Mouse (Mus musculus) forebrain, embryonic 15.5 days (tissue): ENCODE results near the gene Adamts9. TPM values are rescaled to one million over a fixed set of nuclear protein-coding genes. Genes with fewer than 3 reads are reported as not detected.

ENCODE experiments used
- ATAC-seq: fragments of 200-750 bp; cut with Nextera tagmentation; replicated peaks from 2 replicates; pipeline ENCODE4 v1.8.0; 2017; ENCODE audit warnings: mild to moderate bottlenecking, moderate TSS enrichment, moderate library complexity
- H3K27ac ChIP-seq: fragments of 300-500 bp; sonication (generic); replicated peaks from 2 replicates; pipeline ENCODE4 v1.5.1; 2015; ENCODE audit warnings: mild to moderate bottlenecking, inconsistent platforms
- H3K27me3 ChIP-seq: fragments of 300-500 bp; sonication (generic); 2 replicates; pipeline ENCODE4 v1.6.1; 2015; ENCODE audit warnings: inconsistent platforms
- H3K36me3 ChIP-seq: fragments of 300-500 bp; sonication (generic); 2 replicates; pipeline ENCODE4 v1.6.1; 2015; ENCODE audit warnings: mild to moderate bottlenecking, inconsistent platforms
- H3K4me1 ChIP-seq: fragments of 300-500 bp; sonication (generic); 2 replicates; pipeline ENCODE4 v1.6.1; 2015; ENCODE audit warnings: inconsistent platforms
- H3K4me2 ChIP-seq: fragments of 300-500 bp; sonication (generic); replicated peaks from 2 replicates; pipeline ENCODE4 v1.6.1; 2015; ENCODE audit warnings: mild to moderate bottlenecking, inconsistent platforms
- H3K4me3 ChIP-seq: fragments of 300-500 bp; sonication (generic); 2 replicates; pipeline ENCODE4 v1.5.1; 2015; ENCODE audit warnings: mild to moderate bottlenecking, inconsistent platforms
- H3K9ac ChIP-seq: fragments of 300-500 bp; sonication (generic); replicated peaks from 2 replicates; pipeline ENCODE4 v1.6.1; 2015; ENCODE audit warnings: mild to moderate bottlenecking, inconsistent platforms
- H3K9me3 ChIP-seq: fragments of 300-500 bp; sonication (generic); 2 replicates; pipeline ENCODE4 v1.6.1; 2016; ENCODE audit warnings: inconsistent platforms
- WGBS: fragments of 180-500 bp; shearing (Covaris S2); methylation state at CpG from one replicate; pipeline ENCODE4 v1.1.7; 2015; ENCODE audit warnings: mixed read lengths; 5-methylcytosine and 5-hydroxymethylcytosine counted together
- polyA plus RNA-seq: library from polyadenylated mRNA; unstranded; fragments of >200 nt; fragmentation: Nextera tagmentation; extraction: Ambion mirVana; gene quantifications from 2 replicates; pipeline ENCODE4 v1.2.1, GENCODE M21; 2015

The Adamts9 gene
- polyA plus RNA-seq, 1 experiment from 2014 or later, result 1.0 TPM

DNA sequence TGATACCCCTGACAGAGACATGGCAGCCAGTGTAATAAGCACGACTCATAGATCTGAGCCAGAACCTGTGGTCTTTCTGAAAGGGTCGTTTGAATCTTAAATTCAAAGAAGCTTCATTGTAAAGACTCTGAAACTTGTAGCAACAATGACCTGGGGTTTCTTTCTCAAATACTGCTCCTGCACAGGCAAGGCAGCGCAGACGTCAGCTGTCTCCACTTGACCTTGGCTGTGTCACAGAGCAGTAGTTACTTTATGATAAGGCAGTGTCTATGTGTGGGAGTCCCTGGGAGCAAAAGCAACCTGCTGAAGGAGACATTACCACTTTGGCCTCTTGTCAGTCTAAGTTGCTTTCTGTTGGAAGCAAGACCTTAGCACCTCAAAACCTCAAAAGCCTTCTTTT, 96.7 kb downstream of the Adamts9 start:
- no peaks in the 10 kb centered on the region for H3K27me3 ChIP-seq
- H3K4me2 ChIP-seq, result no peak overlapping the region
- no peaks in the 10 kb centered on the region for H3K9me3 ChIP-seq
- no peaks in the 10 kb centered on the region for H3K36me3 ChIP-seq
- no peak overlapping the region for H3K4me3 ChIP-seq
- ATAC-seq, result no peak
- H3K9ac ChIP-seq, result no peak overlapping the region
- peaks cover 7% of the 10 kb centered on the region for H3K4me1 ChIP-seq
- no peak overlapping the region for H3K27ac ChIP-seq
- 40% methylated on average over 4 of the region's 4 CpGs for WGBS

DNA sequence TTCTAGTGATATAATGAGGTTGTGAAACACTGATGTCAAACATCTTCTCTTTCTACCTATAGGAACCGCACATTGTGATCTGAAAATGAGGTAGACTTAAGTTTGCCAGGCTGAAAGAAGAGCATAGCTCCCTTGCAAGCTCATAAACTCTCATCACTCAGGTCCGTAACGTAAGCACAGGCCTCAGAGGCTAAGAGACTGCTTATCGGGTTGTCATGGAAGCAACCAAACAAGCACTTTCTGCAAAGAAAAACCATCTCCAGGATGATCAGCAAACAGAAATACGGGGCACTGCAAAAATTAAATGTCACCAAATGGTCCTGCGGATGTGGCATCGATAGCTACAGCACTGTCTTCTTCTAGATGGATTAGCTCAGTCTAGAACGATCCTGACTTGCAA, 97.4 kb downstream of the Adamts9 start:
- no peaks in the 10 kb centered on the region for H3K9me3 ChIP-seq
- no peak overlapping the region for H3K9ac ChIP-seq
- 89% methylated on average over 8 of the region's 8 CpGs for WGBS
- H3K27ac ChIP-seq, result no peak overlapping the region
- no peaks in the 10 kb centered on the region for H3K27me3 ChIP-seq
- H3K4me1 ChIP-seq, result peaks cover 7% of the 10 kb centered on the region
- ATAC-seq, result no peak
- H3K36me3 ChIP-seq, result no peaks in the 10 kb centered on the region
- H3K4me3 ChIP-seq, result no peak overlapping the region
- no peak overlapping the region for H3K4me2 ChIP-seq

- H3K4me3 ChIP-seq, result no peak overlapping the region
- 76% methylated on average over 2 of the region's 2 CpGs for WGBS
- no peak for ATAC-seq
Observed at GRCm38 (mm10) chr6:92843474-92843873, 99.8 kb downstream of the Adamts9 start.

DNA sequence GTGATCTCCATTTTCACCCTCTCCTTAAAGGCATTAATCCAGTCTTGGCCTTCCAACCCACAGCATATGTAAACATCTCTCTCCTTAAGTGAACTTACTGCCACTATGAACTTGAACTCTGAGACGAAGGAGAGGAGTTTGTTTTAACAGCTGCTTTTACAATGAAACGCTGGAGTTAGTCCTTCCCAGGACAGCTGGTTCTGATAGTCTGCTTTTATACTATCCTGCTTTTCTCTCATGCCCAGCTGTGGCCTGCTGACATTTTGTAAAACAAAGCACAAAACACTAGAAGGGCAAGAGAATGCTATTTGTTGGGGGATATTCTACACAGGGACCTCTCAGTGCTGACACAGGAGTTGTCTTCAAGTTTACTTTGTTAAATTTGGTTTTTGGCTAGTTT, 101.3 kb downstream of the Adamts9 start:
- Histone ChIP-seq H3K36me3 (no peaks in the 10 kb centered on the region), H3K4me3 (no peak overlapping the region), H3K4me1 (no peaks in the 10 kb centered on the region), H3K4me2 (no peak overlapping the region), H3K27me3 (no peaks in the 10 kb centered on the region), H3K9me3 (no peaks in the 10 kb centered on the region), H3K27ac (no peak overlapping the region), H3K9ac (no peak overlapping the region)
- no peak for ATAC-seq
- WGBS, result 21% methylated on average over 2 of the region's 2 CpGs

More at GRCm38 (mm10) chr6:92843474-92843873, 99.8 kb downstream of the Adamts9 start:
- Histone ChIP-seq H3K27ac (no peak overlapping the region), H3K36me3 (no peaks in the 10 kb centered on the region), H3K4me2 (no peak overlapping the region), H3K9me3 (no peaks in the 10 kb centered on the region), H3K9ac (no peak overlapping the region), H3K4me1 (no peaks in the 10 kb centered on the region), H3K27me3 (no peaks in the 10 kb centered on the region)

DNA sequence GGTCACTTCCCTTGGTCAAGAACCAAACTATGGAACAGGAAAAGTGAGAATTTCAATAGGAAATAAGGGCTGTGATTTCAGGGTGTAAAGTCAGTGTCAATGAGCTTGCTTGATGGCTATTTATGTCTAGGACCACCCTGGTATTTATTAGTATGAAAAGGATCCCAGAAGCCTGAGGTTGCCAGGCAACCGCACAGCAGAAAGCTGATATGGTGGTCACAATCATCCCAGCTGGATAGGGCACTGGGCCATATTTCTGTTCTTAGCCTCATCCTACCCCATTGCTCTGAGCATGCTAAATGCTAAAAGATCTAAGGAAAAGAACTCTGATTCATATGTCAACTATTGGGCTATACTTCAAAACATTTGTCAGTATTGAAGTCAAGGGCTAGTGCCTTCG, 112.2 kb downstream of the Adamts9 start:
- WGBS, result 96% methylated on average over 2 of the region's 2 CpGs
- Histone ChIP-seq H3K4me2 (no peak overlapping the region), H3K9ac (no peak overlapping the region), H3K4me1 (no peaks in the 10 kb centered on the region), H3K9me3 (no peaks in the 10 kb centered on the region), H3K36me3 (no peaks in the 10 kb centered on the region), H3K4me3 (no peak overlapping the region), H3K27me3 (no peaks in the 10 kb centered on the region), H3K27ac (no peak overlapping the region)
- no peak for ATAC-seq

- H3K9me3 ChIP-seq, result no peaks in the 10 kb centered on the region
- no peak overlapping the region for H3K9ac ChIP-seq
- no peak overlapping the region for H3K27ac ChIP-seq
- no peak overlapping the region for H3K4me2 ChIP-seq
- H3K4me1 ChIP-seq, result no peaks in the 10 kb centered on the region
- ATAC-seq, result no peak
- H3K4me3 ChIP-seq, result no peak overlapping the region
- H3K36me3 ChIP-seq, result no peaks in the 10 kb centered on the region
- WGBS, result 86% methylated on average over 2 of the region's 2 CpGs
- no peaks in the 10 kb centered on the region for H3K27me3 ChIP-seq
Observed at GRCm38 (mm10) chr6:92829148-92829547, 114.1 kb downstream of the Adamts9 start.

DNA sequence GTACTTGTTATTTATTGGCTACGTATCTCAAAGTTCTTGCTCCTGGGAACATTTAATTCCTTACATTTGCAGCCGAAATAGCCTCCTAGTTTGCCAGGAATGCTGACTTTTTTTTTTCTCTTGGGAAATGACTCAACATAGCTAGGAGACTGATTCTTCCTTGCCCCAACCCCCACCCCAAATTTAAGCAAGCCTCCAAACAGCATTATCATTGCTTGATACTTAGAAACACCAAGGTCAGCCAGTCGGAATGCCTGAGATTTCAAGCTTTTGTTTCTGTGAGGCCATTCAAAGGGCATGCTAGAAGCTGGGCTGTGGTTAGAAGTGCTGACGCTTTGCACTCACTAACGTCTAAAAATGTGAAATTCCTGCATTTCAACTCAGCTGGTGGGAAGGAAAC, 115.9 kb downstream of the Adamts9 start:
- H3K27me3 ChIP-seq, result no peaks in the 10 kb centered on the region
- H3K4me3 ChIP-seq, result no peak overlapping the region
- WGBS, result 55% methylated on average over 5 of the region's 5 CpGs
- no peak overlapping the region for H3K9ac ChIP-seq
- H3K4me1 ChIP-seq, result no peaks in the 10 kb centered on the region
- H3K9me3 ChIP-seq, result no peaks in the 10 kb centered on the region
- no peak overlapping the region for H3K4me2 ChIP-seq
- H3K27ac ChIP-seq, result no peak overlapping the region
- ATAC-seq, result no peak
- no peaks in the 10 kb centered on the region for H3K36me3 ChIP-seq

DNA sequence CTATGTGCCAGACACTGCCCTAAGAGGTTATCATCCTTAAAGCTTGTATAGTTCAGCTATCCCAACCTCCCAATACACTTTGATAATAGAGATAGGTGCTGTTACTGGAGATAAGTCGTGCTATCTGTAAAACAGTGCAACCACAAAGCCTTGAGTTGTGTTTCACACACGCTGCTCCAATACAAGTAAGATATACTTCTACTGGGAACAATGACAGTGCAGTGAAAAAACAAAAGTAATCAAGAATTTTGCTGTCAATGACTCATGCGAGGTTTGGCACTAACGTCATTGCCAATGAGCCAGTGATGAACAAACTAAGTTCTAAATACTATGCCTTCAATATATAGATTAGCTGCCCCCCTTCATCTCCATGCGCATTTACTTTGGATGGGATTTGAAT, 116.7 kb downstream of the Adamts9 start:
- WGBS, result 90% methylated on average over 5 of the region's 5 CpGs
- no peaks in the 10 kb centered on the region for H3K27me3 ChIP-seq
- peaks cover 3% of the 10 kb centered on the region; the same call in 1 of the 2 replicates for H3K4me1 ChIP-seq
- no peaks in the 10 kb centered on the region for H3K9me3 ChIP-seq
- ATAC-seq, result no peak
- no peak overlapping the region for H3K9ac ChIP-seq
- no peak overlapping the region for H3K4me3 ChIP-seq
- no peaks in the 10 kb centered on the region for H3K36me3 ChIP-seq
- H3K27ac ChIP-seq, result no peak overlapping the region
- H3K4me2 ChIP-seq, result no peak overlapping the region

- no peak for ATAC-seq
Observed at GRCm38 (mm10) chr6:92823991-92824390, 119.3 kb downstream of the Adamts9 start.

GRCm38 (mm10) chr6:92822006-92822405, 121.3 kb downstream of the Adamts9 start:
- no peaks in the 10 kb centered on the region for H3K27me3 ChIP-seq
- H3K27ac ChIP-seq, result no peak overlapping the region
- no peaks in the 10 kb centered on the region for H3K36me3 ChIP-seq
- WGBS, result 32% methylated on average over 6 of the region's 6 CpGs
- ATAC-seq, result no peak
- H3K4me2 ChIP-seq, result no peak overlapping the region
- peaks cover 4% of the 10 kb centered on the region; the same call in 1 of the 2 replicates for H3K4me1 ChIP-seq
- no peaks in the 10 kb centered on the region for H3K9me3 ChIP-seq
- H3K4me3 ChIP-seq, result no peak overlapping the region
- no peak overlapping the region for H3K9ac ChIP-seq

More at GRCm38 (mm10) chr6:92823991-92824390, 119.3 kb downstream of the Adamts9 start:
- no peak overlapping the region for H3K9ac ChIP-seq
- no peaks in the 10 kb centered on the region for H3K27me3 ChIP-seq
- H3K36me3 ChIP-seq, result no peaks in the 10 kb centered on the region
- peaks cover 4% of the 10 kb centered on the region; the same call in 1 of the 2 replicates for H3K4me1 ChIP-seq
- H3K4me2 ChIP-seq, result no peak overlapping the region
- 50% methylated on average over 7 of the region's 7 CpGs for WGBS
- no peak overlapping the region for H3K27ac ChIP-seq
- no peak overlapping the region for H3K4me3 ChIP-seq
- H3K9me3 ChIP-seq, result no peaks in the 10 kb centered on the region

DNA sequence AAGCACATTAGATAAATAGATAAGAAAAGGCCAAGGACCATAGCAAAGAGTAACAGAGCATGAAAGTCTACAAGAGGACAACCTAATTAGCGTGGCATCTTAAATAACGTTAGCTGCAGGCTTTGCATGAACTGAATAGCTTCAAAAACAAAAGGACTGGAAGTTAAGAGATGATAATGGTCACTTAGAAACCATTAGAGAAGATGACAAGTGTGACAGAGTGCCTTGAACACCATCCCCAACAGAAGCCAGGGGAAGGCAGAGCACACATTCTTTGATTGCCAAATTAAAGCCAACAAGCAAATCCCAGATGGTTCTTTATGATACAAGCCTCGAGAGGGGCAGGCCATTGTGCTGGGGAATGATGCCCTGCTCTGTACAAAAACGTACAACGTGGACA, 121.7 kb downstream of the Adamts9 start:
- no peak overlapping the region for H3K4me2 ChIP-seq
- no peak overlapping the region for H3K4me3 ChIP-seq
- no peak overlapping the region for H3K27ac ChIP-seq
- H3K9ac ChIP-seq, result no peak overlapping the region
- H3K36me3 ChIP-seq, result no peaks in the 10 kb centered on the region
- H3K4me1 ChIP-seq, result peaks cover 4% of the 10 kb centered on the region; the same call in 1 of the 2 replicates
- H3K27me3 ChIP-seq, result no peaks in the 10 kb centered on the region
- ATAC-seq, result no peak
- no peaks in the 10 kb centered on the region for H3K9me3 ChIP-seq
- WGBS, result 15% methylated on average over 5 of the region's 5 CpGs

GRCm38 (mm10) chr6:92817661-92818060, 125.6 kb downstream of the Adamts9 start:
- 18% methylated on average over 8 of the region's 8 CpGs for WGBS

GRCm38 (mm10) chr6:92816311-92816751, 127.0 kb downstream of the Adamts9 start, which contains the start of gene A730049H05Rik:
Gene A730049H05Rik (plus strand): TSS chr6:92816478.
- no peak within 1 kb of the TSS for H3K4me3 ChIP-seq
- no peak within 1 kb of the TSS for H3K27ac ChIP-seq

More at GRCm38 (mm10) chr6:92817661-92818060, 125.6 kb downstream of the Adamts9 start:
- ATAC-seq, result no peak
- H3K4me1 ChIP-seq, result peaks cover 17% of the 10 kb centered on the region
- no peak overlapping the region for H3K4me3 ChIP-seq
- no peaks in the 10 kb centered on the region for H3K27me3 ChIP-seq
- no peak overlapping the region for H3K27ac ChIP-seq
- no peaks in the 10 kb centered on the region for H3K36me3 ChIP-seq
- no peak overlapping the region for H3K9ac ChIP-seq
- no peak overlapping the region for H3K4me2 ChIP-seq
- no peaks in the 10 kb centered on the region for H3K9me3 ChIP-seq

More at GRCm38 (mm10) chr6:92816311-92816751, 127.0 kb downstream of the Adamts9 start, which contains the start of gene A730049H05Rik:
- H3K36me3 ChIP-seq, result no peaks in the 10 kb centered on the region
- H3K9me3 ChIP-seq, result no peaks in the 10 kb centered on the region
- ATAC-seq, result no peak
- H3K9ac ChIP-seq, result no peak within 1 kb of the TSS
- H3K4me2 ChIP-seq, result peak within 1 kb of the TSS; percentile 9; the same call in 1 of the 2 replicates
- H3K4me1 ChIP-seq, result peaks cover 14% of the 10 kb centered on the region
- no peaks in the 10 kb centered on the region for H3K27me3 ChIP-seq
- 4% methylated on average over 8 of the region's 8 CpGs for WGBS
